Mouse (Mus musculus): Measurements from ENCODE around the gene Cacnb4. TPM values are rescaled to one million over a fixed set of nuclear protein-coding genes. Genes with fewer than 3 reads are reported as not detected.

Gene Cacnb4
- polyA plus RNA-seq, 1 experiment from 2014 or later: 14.1 TPM

DNA sequence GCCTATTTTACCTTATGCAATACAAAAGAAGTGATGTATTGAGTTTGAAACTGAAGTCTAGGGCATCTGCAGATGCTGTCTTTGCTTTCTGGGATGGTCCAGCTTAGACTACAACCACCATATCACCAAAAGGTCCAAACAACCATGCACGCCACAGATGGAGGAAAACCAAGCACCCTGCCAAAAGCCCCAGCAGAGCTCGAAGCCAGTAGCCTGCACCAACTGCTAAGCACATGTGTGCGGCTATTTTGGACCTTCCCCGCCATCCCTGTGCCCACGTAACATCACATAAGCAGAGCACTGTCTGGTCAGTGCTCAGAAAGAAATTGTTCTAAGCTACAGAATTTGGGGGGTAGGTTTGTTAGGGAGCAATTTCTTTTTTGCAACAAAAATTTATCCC is 5.9 kb downstream of the Cacnb4 start:
- H3K4me2 ChIP-seq (ENCODE audit: low read length): no peak overlapping the region
- no peaks in the 10 kb centered on the region for H3K9me3 ChIP-seq (ENCODE audit: control insufficient read depth, low read length)
- H3K4me1 ChIP-seq (replicated peaks; ENCODE audit: control insufficient read depth, insufficient read depth, low read length): peaks cover 11% of the 10 kb centered on the region
- no peaks in the 10 kb centered on the region for H3K36me3 ChIP-seq (ENCODE audit: control insufficient read depth, insufficient read depth)
- no peak overlapping the region for H3K9ac ChIP-seq (replicated peaks; ENCODE audit: low read depth, low read length)
- peaks cover 8% of the 10 kb centered on the region; the same call in 1 of the 2 replicates for H3K27me3 ChIP-seq (replicated peaks; ENCODE audit: control insufficient read depth, insufficient read depth, low read length)
- no peak overlapping the region for H3K4me3 ChIP-seq (replicated peaks; ENCODE audit: low read length)
- no peak for ATAC-seq
- H3K27ac ChIP-seq (ENCODE audit: low read length): no peak overlapping the region
- 77% methylated on average over 5 of the region's 5 CpGs for WGBS

DNA sequence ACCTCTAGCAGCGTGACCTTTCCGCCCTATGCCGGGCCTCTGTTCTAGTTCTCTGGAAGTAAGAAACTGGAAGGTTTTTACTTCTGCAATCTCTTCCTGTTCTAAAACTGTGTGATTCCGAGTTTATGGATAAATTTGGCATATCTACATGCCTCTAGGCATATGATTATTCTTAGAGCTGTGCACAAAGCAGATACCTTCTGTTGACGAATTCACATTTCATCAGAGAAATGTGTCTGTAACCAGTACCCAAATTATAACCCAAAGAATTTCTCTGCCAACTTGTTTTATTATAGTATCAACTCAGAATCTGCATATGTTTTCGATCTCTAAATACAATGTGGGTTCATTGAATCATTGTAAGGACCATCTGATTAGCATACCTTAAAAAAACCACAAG is 8.2 kb downstream of the Cacnb4 start:
- no peak for ATAC-seq
- 89% methylated on average over 6 of the region's 6 CpGs for WGBS
- Histone ChIP-seq H3K36me3 (ENCODE audit: control insufficient read depth, insufficient read depth) (no peaks in the 10 kb centered on the region), H3K9ac (replicated peaks; ENCODE audit: low read depth, low read length) (no peak overlapping the region), H3K27me3 (replicated peaks; ENCODE audit: control insufficient read depth, insufficient read depth, low read length) (no peaks in the 10 kb centered on the region), H3K4me2 (ENCODE audit: low read length) (no peak overlapping the region), H3K27ac (ENCODE audit: low read length) (no peak overlapping the region), H3K4me1 (replicated peaks; ENCODE audit: control insufficient read depth, insufficient read depth, low read length) (no peaks in the 10 kb centered on the region), H3K9me3 (ENCODE audit: control insufficient read depth, low read length) (no peaks in the 10 kb centered on the region), H3K4me3 (replicated peaks; ENCODE audit: low read length) (no peak overlapping the region)

DNA sequence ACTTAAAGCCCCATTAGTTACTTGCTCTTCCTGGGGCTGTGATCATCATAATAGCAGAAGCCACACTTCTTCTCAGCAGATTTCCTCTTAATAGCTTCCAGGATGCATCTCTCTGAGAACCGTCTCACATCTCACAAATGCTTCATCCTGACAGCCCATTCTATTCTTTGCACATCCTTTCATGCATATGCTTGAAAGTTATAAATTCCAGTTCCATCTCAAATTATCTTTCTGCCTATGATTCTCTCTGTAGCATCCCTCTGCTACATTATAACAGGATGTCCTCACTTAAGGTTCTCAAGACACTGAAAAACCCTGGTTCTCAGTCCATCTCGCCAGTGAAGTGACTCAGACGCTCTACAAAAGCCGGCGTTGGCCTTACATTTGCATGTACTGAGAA is 19.9 kb downstream of the Cacnb4 start:
- Histone ChIP-seq H3K9me3 (ENCODE audit: control insufficient read depth, low read length) (no peaks in the 10 kb centered on the region), H3K4me3 (replicated peaks; ENCODE audit: low read length) (no peak overlapping the region), H3K4me1 (replicated peaks; ENCODE audit: control insufficient read depth, insufficient read depth, low read length) (no peaks in the 10 kb centered on the region), H3K4me2 (ENCODE audit: low read length) (no peak overlapping the region), H3K27me3 (replicated peaks; ENCODE audit: control insufficient read depth, insufficient read depth, low read length) (no peaks in the 10 kb centered on the region), H3K27ac (ENCODE audit: low read length) (no peak overlapping the region), H3K9ac (replicated peaks; ENCODE audit: low read depth, low read length) (no peak overlapping the region), H3K36me3 (ENCODE audit: control insufficient read depth, insufficient read depth) (no peaks in the 10 kb centered on the region)
- no peak for ATAC-seq
- WGBS: 90% methylated on average over 5 of the region's 5 CpGs

DNA sequence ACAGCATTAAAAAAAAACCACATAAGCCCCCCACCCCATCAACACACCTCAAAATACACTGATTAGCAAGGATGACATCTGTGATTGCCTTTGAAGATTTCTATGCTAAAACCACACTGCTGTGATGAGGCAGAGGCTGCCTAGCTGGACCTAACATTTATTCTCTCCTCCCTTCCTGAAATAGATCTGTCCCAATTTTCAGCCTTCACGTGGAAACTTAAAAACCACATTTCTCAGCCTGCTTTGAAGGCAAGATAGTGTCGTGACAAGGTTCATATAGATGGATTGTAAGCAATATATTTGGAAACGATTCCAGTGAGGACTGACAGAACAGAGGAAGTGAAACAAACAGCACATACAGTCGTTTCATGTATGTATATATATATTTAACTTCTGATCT is 22.1 kb downstream of the Cacnb4 start:
- WGBS: 83% methylated on average over 4 of the region's 4 CpGs
- Histone ChIP-seq H3K27me3 (replicated peaks; ENCODE audit: control insufficient read depth, insufficient read depth, low read length) (no peaks in the 10 kb centered on the region), H3K4me2 (ENCODE audit: low read length) (no peak overlapping the region), H3K4me1 (replicated peaks; ENCODE audit: control insufficient read depth, insufficient read depth, low read length) (no peaks in the 10 kb centered on the region), H3K9me3 (ENCODE audit: control insufficient read depth, low read length) (no peaks in the 10 kb centered on the region), H3K27ac (ENCODE audit: low read length) (no peak overlapping the region), H3K9ac (replicated peaks; ENCODE audit: low read depth, low read length) (no peak overlapping the region), H3K36me3 (ENCODE audit: control insufficient read depth, insufficient read depth) (no peaks in the 10 kb centered on the region), H3K4me3 (replicated peaks; ENCODE audit: low read length) (no peak overlapping the region)
- ATAC-seq: no peak

DNA sequence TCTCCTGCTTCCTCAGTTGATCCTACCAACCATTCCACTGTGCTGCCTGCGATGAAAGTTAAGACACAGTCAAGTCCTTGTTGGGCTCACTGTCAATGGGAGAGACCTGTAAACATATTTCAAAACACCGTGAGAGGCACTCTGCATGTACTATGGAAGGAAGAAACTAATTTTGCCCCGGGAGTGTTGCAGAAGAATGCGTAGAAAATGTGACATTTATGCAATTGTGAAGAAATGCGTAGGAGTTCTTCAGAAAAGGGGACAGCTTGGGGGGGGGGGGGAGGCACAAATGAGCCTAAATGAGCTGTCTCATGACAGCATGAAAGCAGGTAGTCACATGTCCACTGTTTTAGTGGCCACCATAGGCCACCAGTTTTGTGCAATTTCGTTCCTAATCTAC is 25.1 kb downstream of the Cacnb4 start:
- ATAC-seq: no peak
- Histone ChIP-seq H3K9ac (replicated peaks; ENCODE audit: low read depth, low read length) (no peak overlapping the region), H3K4me3 (replicated peaks; ENCODE audit: low read length) (no peak overlapping the region), H3K9me3 (ENCODE audit: control insufficient read depth, low read length) (no peaks in the 10 kb centered on the region), H3K36me3 (ENCODE audit: control insufficient read depth, insufficient read depth) (no peaks in the 10 kb centered on the region), H3K4me2 (ENCODE audit: low read length) (no peak overlapping the region), H3K27me3 (replicated peaks; ENCODE audit: control insufficient read depth, insufficient read depth, low read length) (no peaks in the 10 kb centered on the region), H3K27ac (ENCODE audit: low read length) (no peak overlapping the region), H3K4me1 (replicated peaks; ENCODE audit: control insufficient read depth, insufficient read depth, low read length) (peaks cover 5% of the 10 kb centered on the region)
- 91% methylated on average over 6 of the region's 6 CpGs for WGBS

DNA sequence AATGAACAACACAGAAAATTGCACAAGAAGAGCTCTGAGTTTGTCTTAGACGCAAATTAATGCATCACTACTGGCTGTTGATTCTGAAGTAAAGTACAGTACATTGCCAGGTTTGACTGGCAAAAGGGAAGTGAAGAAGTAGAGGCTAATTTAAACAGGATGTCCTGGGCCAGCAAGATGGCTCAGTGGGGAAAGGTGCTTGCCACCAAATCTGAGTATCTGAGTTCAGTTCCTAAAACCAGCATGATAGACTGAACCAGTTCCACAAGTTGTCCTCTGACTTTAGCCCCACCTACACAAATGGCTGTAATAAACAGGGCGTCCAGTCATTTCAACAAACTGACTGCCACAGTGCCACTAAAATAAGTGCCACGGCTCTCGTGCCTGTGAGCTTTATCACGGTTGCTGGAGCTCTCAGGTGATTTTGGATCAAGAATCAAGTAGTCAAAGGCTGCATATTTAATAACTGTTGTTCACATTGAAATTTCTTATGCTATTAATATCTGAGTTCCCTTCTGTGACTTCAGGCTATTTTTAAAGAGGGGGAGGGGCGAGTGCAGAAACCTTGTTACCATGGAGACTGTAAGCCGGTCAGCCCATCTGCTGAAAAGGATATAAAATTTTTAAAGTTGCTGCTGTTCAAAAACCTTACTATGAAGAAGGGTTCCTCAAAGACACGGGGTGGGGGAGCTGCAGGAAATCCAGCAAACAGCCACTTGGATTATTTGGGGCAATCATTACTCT is 29.2 kb downstream of the Cacnb4 start:
- H3K36me3 ChIP-seq (ENCODE audit: control insufficient read depth, insufficient read depth): no peaks in the 10 kb centered on the region
- H3K4me2 ChIP-seq (ENCODE audit: low read length): no peak overlapping the region
- H3K4me3 ChIP-seq (replicated peaks; ENCODE audit: low read length): no peak overlapping the region
- no peak overlapping the region for H3K27ac ChIP-seq (ENCODE audit: low read length)
- peak; percentile 46; the same call in 1 of the 2 replicates for ATAC-seq
- H3K27me3 ChIP-seq (replicated peaks; ENCODE audit: control insufficient read depth, insufficient read depth, low read length): no peaks in the 10 kb centered on the region
- H3K9ac ChIP-seq (replicated peaks; ENCODE audit: low read depth, low read length): no peak overlapping the region
- peaks cover 5% of the 10 kb centered on the region for H3K4me1 ChIP-seq (replicated peaks; ENCODE audit: control insufficient read depth, insufficient read depth, low read length)
- WGBS: 74% methylated on average over 8 of the region's 8 CpGs
- H3K9me3 ChIP-seq (ENCODE audit: control insufficient read depth, low read length): no peaks in the 10 kb centered on the region

DNA sequence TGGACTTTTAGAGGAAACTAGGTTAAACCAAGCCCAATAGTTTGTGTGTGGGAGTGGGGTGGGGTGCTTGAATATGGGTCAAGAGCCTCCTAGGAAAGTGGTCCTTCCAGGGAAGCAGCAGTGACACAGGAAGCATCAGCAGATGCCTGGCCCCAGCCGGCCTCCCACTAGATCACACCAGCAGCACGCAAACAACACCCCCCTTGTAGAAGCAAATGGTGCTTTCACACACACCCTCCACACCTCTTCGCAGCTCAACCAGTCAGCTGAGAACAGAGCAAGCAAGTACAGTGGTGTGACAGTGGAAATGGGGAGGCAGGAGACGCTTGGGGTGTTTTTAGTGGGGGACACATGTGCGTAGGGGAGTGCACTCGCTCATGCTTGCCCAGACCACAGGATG is 33.0 kb downstream of the Cacnb4 start:
- 88% methylated on average over 6 of the region's 6 CpGs for WGBS
- Histone ChIP-seq H3K4me1 (replicated peaks; ENCODE audit: control insufficient read depth, insufficient read depth, low read length) (peaks cover 5% of the 10 kb centered on the region), H3K9ac (replicated peaks; ENCODE audit: low read depth, low read length) (no peak overlapping the region), H3K4me2 (ENCODE audit: low read length) (no peak overlapping the region), H3K4me3 (replicated peaks; ENCODE audit: low read length) (no peak overlapping the region), H3K27ac (ENCODE audit: low read length) (no peak overlapping the region), H3K27me3 (replicated peaks; ENCODE audit: control insufficient read depth, insufficient read depth, low read length) (no peaks in the 10 kb centered on the region), H3K36me3 (ENCODE audit: control insufficient read depth, insufficient read depth) (no peaks in the 10 kb centered on the region), H3K9me3 (ENCODE audit: control insufficient read depth, low read length) (no peaks in the 10 kb centered on the region)
- no peak for ATAC-seq

DNA sequence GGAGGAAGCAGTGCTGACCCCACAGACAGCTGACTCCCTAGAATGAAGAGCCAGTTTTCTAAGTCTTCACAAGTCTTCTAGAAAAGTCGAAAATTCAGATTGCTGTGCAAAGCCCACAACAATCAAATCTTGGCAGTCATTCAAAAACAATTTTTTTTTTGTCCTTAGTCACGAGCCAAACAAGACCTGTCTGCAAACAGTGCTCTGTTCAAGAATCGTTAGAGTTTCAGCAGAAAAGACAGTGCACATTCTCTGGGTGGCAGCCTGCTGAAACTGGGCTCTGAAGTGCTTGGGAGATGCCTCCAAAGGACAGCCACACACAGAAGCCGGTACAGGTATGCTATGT is 37.1 kb downstream of the Cacnb4 start:
- 37% methylated on average over 4 of the region's 4 CpGs for WGBS
- Histone ChIP-seq H3K9me3 (ENCODE audit: control insufficient read depth, low read length) (no peaks in the 10 kb centered on the region), H3K4me1 (replicated peaks; ENCODE audit: control insufficient read depth, insufficient read depth, low read length) (no peaks in the 10 kb centered on the region), H3K9ac (replicated peaks; ENCODE audit: low read depth, low read length) (no peak overlapping the region), H3K4me2 (ENCODE audit: low read length) (no peak overlapping the region), H3K27me3 (replicated peaks; ENCODE audit: control insufficient read depth, insufficient read depth, low read length) (no peaks in the 10 kb centered on the region), H3K4me3 (replicated peaks; ENCODE audit: low read length) (no peak overlapping the region), H3K36me3 (ENCODE audit: control insufficient read depth, insufficient read depth) (no peaks in the 10 kb centered on the region), H3K27ac (ENCODE audit: low read length) (no peak overlapping the region)
- no peak for ATAC-seq

DNA sequence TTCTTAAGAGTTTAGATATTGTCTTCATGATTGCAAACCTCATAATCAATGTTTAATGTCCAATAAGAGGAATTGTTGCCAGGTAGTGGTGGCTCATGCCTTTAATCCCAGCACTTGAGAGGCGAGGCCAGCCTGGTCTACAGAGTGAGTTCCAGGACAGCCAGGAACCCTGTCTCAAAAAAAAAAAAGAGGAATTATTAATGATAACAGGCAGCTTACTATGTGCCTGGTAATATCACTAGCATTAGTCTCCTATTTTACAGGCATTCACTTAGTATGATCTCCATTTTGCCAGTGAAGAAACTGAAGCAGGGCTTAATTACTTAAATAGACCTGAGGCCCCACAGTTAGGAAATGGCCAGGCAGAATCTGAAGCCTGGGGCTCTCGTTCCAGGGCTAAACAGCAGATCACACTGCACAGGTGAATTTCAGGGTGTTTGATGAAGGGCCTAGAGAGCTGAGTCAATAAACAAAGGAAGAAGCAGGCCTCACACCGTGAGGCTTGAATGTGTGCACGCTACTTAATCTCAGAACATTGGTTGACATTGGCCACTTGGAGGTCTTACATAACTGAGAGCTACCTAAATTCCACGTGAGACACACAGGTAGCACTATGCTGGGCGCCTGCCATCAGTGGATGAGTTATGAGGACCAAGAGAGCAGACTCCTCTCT is 37.6 kb downstream of the Cacnb4 start:
- H3K9ac ChIP-seq (replicated peaks; ENCODE audit: low read depth, low read length): no peak overlapping the region
- H3K36me3 ChIP-seq (ENCODE audit: control insufficient read depth, insufficient read depth): no peaks in the 10 kb centered on the region
- H3K27ac ChIP-seq (ENCODE audit: low read length): no peak overlapping the region
- H3K4me1 ChIP-seq (replicated peaks; ENCODE audit: control insufficient read depth, insufficient read depth, low read length): no peaks in the 10 kb centered on the region
- H3K27me3 ChIP-seq (replicated peaks; ENCODE audit: control insufficient read depth, insufficient read depth, low read length): no peaks in the 10 kb centered on the region
- ATAC-seq: no peak
- no peak overlapping the region for H3K4me3 ChIP-seq (replicated peaks; ENCODE audit: low read length)
- H3K9me3 ChIP-seq (ENCODE audit: control insufficient read depth, low read length): no peaks in the 10 kb centered on the region
- 71% methylated on average over 6 of the region's 6 CpGs for WGBS
- no peak overlapping the region for H3K4me2 ChIP-seq (ENCODE audit: low read length)
